Mouse (Mus musculus) midbrain, embryonic 15.5 days (tissue): Measurements from ENCODE around the gene Vps13c. TPM values are rescaled to one million over a fixed set of nuclear protein-coding genes. Genes with fewer than 3 reads are reported as not detected.

ENCODE experiments used
- ATAC-seq: fragments of 200-750 bp; cut with Nextera tagmentation; replicated peaks from 2 replicates; pipeline ENCODE4 v1.8.0; 2017; ENCODE audit warnings: moderate TSS enrichment
- H3K27ac ChIP-seq: fragments of 300-500 bp; sonication (generic); 2 replicates; pipeline ENCODE4 v1.5.1; 2015; ENCODE audit warnings: mild to moderate bottlenecking, inconsistent platforms
- H3K27me3 ChIP-seq: fragments of 300-500 bp; sonication (generic); replicated peaks from 2 replicates; pipeline ENCODE4 v1.6.1; 2015; ENCODE audit warnings: inconsistent platforms
- H3K36me3 ChIP-seq: fragments of 300-500 bp; sonication (generic); replicated peaks from 2 replicates; pipeline ENCODE4 v1.6.1; 2015; ENCODE audit warnings: inconsistent platforms
- H3K4me1 ChIP-seq: fragments of 300-500 bp; sonication (generic); 2 replicates; pipeline ENCODE4 v1.6.1; 2015; ENCODE audit warnings: inconsistent platforms
- H3K4me2 ChIP-seq: fragments of 300-500 bp; sonication (generic); 2 replicates; pipeline ENCODE4 v1.6.1; 2015; ENCODE audit warnings: inconsistent platforms, mild to moderate bottlenecking, moderate library complexity
- H3K4me3 ChIP-seq: fragments of 300-500 bp; sonication (generic); 2 replicates; pipeline ENCODE4 v1.5.1; 2015; ENCODE audit warnings: mild to moderate bottlenecking, inconsistent platforms
- H3K9ac ChIP-seq: fragments of 300-500 bp; sonication (generic); 2 replicates; pipeline ENCODE4 v1.6.1; 2015; ENCODE audit warnings: mild to moderate bottlenecking, inconsistent platforms
- H3K9me3 ChIP-seq: fragments of 300-500 bp; sonication (generic); 2 replicates; pipeline ENCODE4 v1.6.1; 2016; ENCODE audit warnings: inconsistent platforms
- WGBS: fragments of 180-500 bp; shearing (Covaris S2); methylation state at CpG from one replicate; pipeline ENCODE4 v1.1.7; 2015; ENCODE audit warnings: mixed read lengths; 5-methylcytosine and 5-hydroxymethylcytosine counted together
- polyA plus RNA-seq: library from polyadenylated mRNA; unstranded; fragments of >200 nt; fragmentation: Nextera tagmentation; extraction: Ambion mirVana; gene quantifications from 2 replicates; pipeline ENCODE4 v1.2.1, GENCODE M21; 2015

Gene Vps13c
- polyA plus RNA-seq, 1 experiment from 2014 or later = 12.8 TPM

DNA sequence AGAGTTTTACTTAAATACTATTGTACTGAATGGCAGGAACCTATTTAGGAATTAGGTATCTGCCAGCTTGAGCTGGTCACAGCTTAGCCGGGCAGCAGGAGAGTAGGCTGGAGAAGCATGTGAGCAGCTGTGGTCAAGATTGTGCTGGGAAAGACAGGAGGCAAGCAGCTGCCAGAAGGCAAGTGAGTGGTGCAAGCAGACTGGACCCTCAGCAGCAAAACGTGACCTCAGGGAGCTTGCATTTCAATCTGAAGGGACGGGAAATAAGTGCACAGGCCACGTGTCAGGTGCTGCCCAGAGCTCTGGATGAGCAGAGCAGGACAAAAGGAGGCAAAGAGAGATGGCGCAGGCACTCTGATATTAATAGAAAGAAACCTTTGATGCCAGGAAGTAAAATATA lies 60.2 kb downstream of the Vps13c start:
- no peak overlapping the region for H3K27ac ChIP-seq
- H3K4me2 ChIP-seq = no peak overlapping the region
- H3K36me3 ChIP-seq = peaks cover 9% of the 10 kb centered on the region; the same call in 1 of the 2 replicates
- no peak overlapping the region for H3K9ac ChIP-seq
- no peak for ATAC-seq
- whole genome bisulfite sequencing = 58% methylated on average over 5 of the region's 5 CpGs
- H3K27me3 ChIP-seq = no peaks in the 10 kb centered on the region
- no peaks in the 10 kb centered on the region for H3K9me3 ChIP-seq
- no peak overlapping the region for H3K4me3 ChIP-seq
- H3K4me1 ChIP-seq = peaks cover 7% of the 10 kb centered on the region

DNA sequence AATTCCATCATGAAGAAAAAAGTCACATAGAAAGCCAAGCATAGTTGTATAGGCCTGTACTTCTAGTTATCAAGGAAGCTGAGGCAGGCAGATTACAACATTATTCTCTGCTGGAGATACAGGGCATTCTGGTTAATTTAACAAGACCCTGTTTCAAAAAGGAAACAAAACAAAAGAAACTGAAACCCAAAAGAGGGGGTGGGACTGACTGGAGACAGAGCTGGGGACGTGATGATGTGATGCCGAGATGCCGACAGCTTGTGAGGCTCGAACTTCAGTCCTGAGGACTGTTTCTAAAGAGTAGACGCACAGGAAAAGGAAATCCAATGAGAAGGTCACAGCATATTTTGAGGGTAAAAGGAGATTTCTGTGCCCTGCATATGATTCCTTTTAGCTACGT lies 64.2 kb downstream of the Vps13c start:
- 78% methylated on average over 6 of the region's 6 CpGs for WGBS
- Histone ChIP-seq H3K36me3 (peaks cover 17% of the 10 kb centered on the region), H3K9me3 (no peaks in the 10 kb centered on the region)

DNA sequence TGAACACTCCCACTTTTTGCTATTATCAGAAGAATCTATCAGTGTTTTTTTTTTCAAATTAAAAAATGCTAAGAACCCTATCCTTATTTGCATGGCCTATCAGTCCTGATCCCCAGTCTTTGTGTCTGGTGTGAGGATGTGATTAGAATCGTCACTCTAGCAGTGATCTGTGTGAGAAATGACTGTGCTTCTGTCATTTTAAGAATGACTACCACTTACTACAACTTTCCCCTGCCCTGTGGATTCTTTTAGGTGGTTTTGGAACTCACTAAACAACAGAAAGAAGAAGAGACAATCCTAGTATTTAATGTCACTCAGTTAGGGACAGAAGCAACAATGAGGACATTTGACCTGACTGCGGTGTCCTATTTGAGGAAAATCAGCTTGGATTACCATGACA lies 65.3 kb downstream of the Vps13c start:
- H3K9me3 ChIP-seq = no peaks in the 10 kb centered on the region
- H3K9ac ChIP-seq = no peak overlapping the region
- ATAC-seq = no peak
- no peaks in the 10 kb centered on the region for H3K4me1 ChIP-seq
- H3K27me3 ChIP-seq = no peaks in the 10 kb centered on the region
- no peak overlapping the region for H3K27ac ChIP-seq
- no peak overlapping the region for H3K4me2 ChIP-seq
- H3K36me3 ChIP-seq = peaks cover 28% of the 10 kb centered on the region
- H3K4me3 ChIP-seq = no peak overlapping the region
- 73% methylated on average over 2 of the region's 2 CpGs for WGBS

More for the DNA sequence above, 64.2 kb downstream of the Vps13c start:
- Histone ChIP-seq H3K4me2 (no peak overlapping the region), H3K4me1 (no peaks in the 10 kb centered on the region), H3K27ac (no peak overlapping the region), H3K4me3 (no peak overlapping the region), H3K27me3 (no peaks in the 10 kb centered on the region), H3K9ac (no peak overlapping the region)
- no peak for ATAC-seq

DNA sequence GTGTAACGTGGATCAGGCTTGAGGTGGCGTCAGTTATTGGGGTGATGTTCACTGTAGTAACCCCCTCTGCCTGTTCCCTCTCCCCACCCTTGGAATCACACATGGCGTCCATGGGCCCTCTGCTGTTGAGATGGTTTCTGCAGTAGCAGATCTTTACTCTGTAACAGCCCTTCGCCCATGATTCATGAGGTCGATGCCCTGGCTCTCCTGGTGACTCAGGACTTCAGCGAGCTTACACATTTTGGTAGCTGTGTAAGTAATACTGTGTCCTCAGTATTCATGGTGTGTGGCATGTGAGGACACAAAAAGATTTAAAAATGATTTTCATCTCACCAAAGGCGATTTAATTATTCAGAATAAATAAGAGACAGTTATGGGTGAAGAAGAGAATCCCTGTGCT lies 74.5 kb downstream of the Vps13c start:
- no peaks in the 10 kb centered on the region for H3K27me3 ChIP-seq
- no peak overlapping the region for H3K9ac ChIP-seq
- no peak overlapping the region for H3K4me3 ChIP-seq
- H3K9me3 ChIP-seq = no peaks in the 10 kb centered on the region
- H3K36me3 ChIP-seq = peaks cover 29% of the 10 kb centered on the region
- H3K27ac ChIP-seq = no peak overlapping the region
- no peaks in the 10 kb centered on the region for H3K4me1 ChIP-seq
- ATAC-seq = no peak
- 90% methylated on average over 7 of the region's 7 CpGs for WGBS
- no peak overlapping the region for H3K4me2 ChIP-seq

DNA sequence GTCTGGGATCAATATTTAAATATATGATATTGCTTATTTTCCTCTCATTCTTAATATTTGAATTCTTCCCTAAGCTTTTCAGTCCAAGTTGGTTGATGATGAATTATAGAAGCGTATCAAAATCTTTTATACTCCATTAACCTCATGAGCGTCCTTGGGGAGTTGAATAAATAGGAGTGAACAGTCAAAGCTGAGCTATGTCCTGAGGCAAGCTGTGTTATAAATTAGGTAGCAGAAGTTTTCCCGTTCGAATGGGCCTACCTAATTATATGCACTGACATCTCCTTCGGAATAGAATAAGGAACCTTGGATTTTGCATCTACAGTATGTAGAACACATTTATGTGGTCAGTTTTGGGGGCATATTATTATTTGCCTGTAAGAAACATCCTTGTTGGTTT lies 82.2 kb downstream of the Vps13c start:
- no peaks in the 10 kb centered on the region for H3K27me3 ChIP-seq
- 62% methylated on average over 5 of the region's 5 CpGs for WGBS
- no peak overlapping the region for H3K9ac ChIP-seq
- peaks cover 18% of the 10 kb centered on the region; the same call in 1 of the 2 replicates for H3K36me3 ChIP-seq
- no peaks in the 10 kb centered on the region for H3K4me1 ChIP-seq
- ATAC-seq = no peak
- H3K9me3 ChIP-seq = no peaks in the 10 kb centered on the region
- no peak overlapping the region for H3K4me3 ChIP-seq
- H3K27ac ChIP-seq = no peak overlapping the region
- no peak overlapping the region for H3K4me2 ChIP-seq

DNA sequence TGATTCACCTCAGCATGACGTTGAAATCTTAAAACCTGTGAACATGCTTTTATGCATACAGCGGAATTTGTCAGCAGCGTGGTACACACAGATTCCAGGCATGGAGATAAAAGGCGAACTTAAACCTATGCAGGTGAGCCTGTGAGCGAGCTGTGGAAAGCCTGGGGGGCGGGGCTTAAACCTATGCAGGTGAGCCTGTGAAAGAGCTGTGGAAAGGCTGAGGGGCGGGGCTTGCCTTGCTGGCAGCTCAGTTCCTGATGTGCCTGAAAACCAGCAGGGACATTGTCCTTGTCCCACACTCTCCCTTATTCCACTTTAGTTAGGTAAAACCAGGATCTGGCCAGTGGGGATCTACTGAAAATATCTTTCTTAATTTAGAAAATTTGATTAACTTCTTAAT lies 90.4 kb downstream of the Vps13c start:
- no peak overlapping the region for H3K4me2 ChIP-seq
- peaks cover 31% of the 10 kb centered on the region for H3K36me3 ChIP-seq
- 82% methylated on average over 7 of the region's 7 CpGs for WGBS
- no peak overlapping the region for H3K27ac ChIP-seq
- no peaks in the 10 kb centered on the region for H3K4me1 ChIP-seq
- H3K27me3 ChIP-seq = no peaks in the 10 kb centered on the region
- H3K9ac ChIP-seq = no peak overlapping the region
- ATAC-seq = no peak
- H3K9me3 ChIP-seq = no peaks in the 10 kb centered on the region
- no peak overlapping the region for H3K4me3 ChIP-seq

DNA sequence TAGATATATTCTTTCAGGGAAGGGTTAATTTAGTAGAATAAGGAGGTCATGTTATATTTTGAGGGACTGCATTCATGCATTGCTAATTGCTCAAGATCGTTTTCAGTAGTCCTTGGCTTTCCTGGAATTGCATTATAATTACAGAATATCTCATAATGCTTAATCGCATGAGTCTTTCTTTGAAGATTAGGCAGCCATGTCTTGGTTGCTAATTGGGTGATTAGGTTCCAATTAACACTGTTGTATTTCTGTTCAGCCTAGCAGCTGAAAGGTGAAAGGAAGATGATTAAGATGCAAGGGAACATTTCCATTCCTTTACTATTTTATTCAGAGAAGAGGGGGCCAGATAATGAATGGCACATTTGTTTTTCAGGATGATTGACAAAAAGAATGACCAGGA lies 97.1 kb downstream of the Vps13c start:
- no peaks in the 10 kb centered on the region for H3K4me1 ChIP-seq
- no peak overlapping the region for H3K4me2 ChIP-seq
- H3K9me3 ChIP-seq = no peaks in the 10 kb centered on the region
- no peak overlapping the region for H3K27ac ChIP-seq
- H3K36me3 ChIP-seq = peaks cover 4% of the 10 kb centered on the region; the same call in 1 of the 2 replicates
- ATAC-seq = no peak
- no peak overlapping the region for H3K9ac ChIP-seq
- H3K27me3 ChIP-seq = no peaks in the 10 kb centered on the region
- 51% methylated on average over 2 of the region's 2 CpGs for WGBS
- H3K4me3 ChIP-seq = no peak overlapping the region

DNA sequence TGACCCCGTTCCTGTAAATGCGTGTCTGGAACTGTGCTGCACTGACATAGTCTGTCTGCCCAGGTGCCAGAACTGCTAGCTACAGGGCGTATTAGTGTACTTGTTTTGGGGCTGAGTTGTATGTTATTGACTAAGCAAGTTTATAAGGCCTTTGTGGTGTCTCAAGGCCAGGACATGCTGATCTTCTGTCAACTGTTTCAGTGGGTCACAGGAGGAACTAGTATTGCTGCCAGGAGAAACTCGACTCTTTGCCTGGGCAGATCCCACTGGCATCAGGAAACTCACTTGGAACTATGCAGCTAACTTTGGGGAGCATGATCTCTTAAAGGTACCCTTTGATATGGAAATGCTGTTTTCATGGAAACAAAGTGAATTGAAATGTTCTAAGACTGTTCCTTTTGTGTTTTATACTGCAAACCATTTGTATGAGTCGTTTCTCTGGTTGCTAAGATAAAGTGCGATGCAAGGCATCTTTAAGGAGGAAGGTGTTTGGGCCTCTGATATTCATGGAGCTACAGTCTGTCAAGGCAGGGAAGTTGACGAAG lies 115.3 kb downstream of the Vps13c start:
- Histone ChIP-seq H3K9me3 (no peaks in the 10 kb centered on the region), H3K27ac (no peak overlapping the region), H3K4me1 (no peaks in the 10 kb centered on the region), H3K27me3 (no peaks in the 10 kb centered on the region), H3K4me2 (no peak overlapping the region), H3K9ac (no peak overlapping the region), H3K36me3 (peaks cover 16% of the 10 kb centered on the region; the same call in 1 of the 2 replicates), H3K4me3 (no peak overlapping the region)
- WGBS = 77% methylated on average over 7 of the region's 7 CpGs
- no peak for ATAC-seq

DNA sequence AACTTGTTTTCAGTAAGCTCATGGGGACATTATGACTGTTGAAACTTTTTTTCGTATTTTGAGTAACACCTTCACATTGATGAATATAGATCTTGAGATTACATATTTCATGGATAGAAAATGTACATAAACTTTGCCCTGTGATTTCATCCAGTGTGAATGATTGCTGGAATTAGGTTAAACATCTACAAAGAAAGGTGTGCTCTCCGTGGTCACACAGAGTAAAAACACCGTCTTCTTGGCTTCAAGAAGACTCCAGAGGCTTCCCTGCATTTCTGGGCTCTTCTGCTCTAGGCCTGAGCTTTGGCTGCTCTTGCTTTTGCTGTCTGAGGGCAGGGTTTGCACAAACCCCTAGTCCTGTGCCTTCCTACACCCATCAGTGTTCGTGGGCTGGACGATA lies 121.8 kb downstream of the Vps13c start:
- Histone ChIP-seq H3K4me2 (no peak overlapping the region), H3K36me3 (0 out of 2 replicates have a peak, but pooled peaks cover 12% of the 10 kb centered on the region), H3K4me1 (0 out of 2 replicates have a peak, but pooled peaks cover 4% of the 10 kb centered on the region), H3K9ac (no peak overlapping the region), H3K27ac (no peak overlapping the region), H3K27me3 (no peaks in the 10 kb centered on the region), H3K4me3 (no peak overlapping the region), H3K9me3 (no peaks in the 10 kb centered on the region)
- 98% methylated on average over 5 of the region's 5 CpGs for WGBS
- ATAC-seq = no peak

DNA sequence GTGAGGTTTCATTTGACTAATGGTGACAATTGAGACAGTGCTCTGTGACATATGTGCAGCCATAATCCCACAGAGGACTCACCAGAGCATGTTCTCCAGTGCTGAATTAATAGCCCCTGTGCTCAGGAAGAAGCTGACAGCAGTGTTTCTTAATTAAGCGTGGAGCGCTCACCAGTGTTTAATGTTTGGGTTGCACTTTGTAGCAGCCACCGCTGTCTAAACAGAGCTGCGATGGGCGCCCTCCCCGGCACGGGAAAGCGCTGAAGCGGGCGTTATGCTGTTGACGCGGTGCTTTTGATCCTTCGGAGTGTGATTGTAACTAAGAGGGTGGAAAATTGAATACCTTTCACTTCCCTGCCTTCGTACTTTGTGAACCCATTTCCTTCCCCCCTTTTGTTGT lies 125.7 kb downstream of the Vps13c start:
- 0 out of 2 replicates have a peak, but pooled peaks have one; percentile 27 for ATAC-seq
- H3K9me3 ChIP-seq = no peaks in the 10 kb centered on the region
- H3K27ac ChIP-seq = no peak overlapping the region
- H3K4me3 ChIP-seq = no peak overlapping the region
- no peak overlapping the region for H3K4me2 ChIP-seq
- H3K27me3 ChIP-seq = no peaks in the 10 kb centered on the region
- 0 out of 2 replicates have a peak, but pooled peaks cover 4% of the 10 kb centered on the region for H3K36me3 ChIP-seq
- H3K9ac ChIP-seq = no peak overlapping the region
- WGBS = 20% methylated on average over 14 of the region's 14 CpGs
- H3K4me1 ChIP-seq = 0 out of 2 replicates have a peak, but pooled peaks cover 4% of the 10 kb centered on the region

DNA sequence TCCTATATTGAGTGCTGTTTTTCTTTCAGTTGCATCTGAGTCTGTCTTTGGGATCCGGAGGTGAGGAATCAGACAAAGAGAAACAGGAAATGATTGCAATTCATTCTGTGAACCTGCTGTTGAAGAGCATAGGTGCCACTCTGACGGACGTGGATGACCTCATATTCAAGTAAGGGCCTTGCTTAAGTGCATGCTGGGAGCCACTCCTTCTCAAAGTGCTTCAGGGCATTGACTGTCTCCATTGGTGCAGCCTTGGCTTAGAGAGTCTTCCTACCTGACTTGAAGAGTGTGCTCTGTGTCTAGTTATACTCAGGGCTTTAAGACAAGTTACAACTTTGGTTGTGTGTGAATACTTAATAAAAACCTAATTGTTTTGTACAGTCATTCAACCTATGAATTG lies 126.8 kb downstream of the Vps13c start:
- ATAC-seq = no peak
- Histone ChIP-seq H3K36me3 (0 out of 2 replicates have a peak, but pooled peaks cover 3% of the 10 kb centered on the region), H3K9me3 (no peaks in the 10 kb centered on the region), H3K4me1 (0 out of 2 replicates have a peak, but pooled peaks cover 4% of the 10 kb centered on the region), H3K27ac (no peak overlapping the region), H3K9ac (no peak overlapping the region), H3K4me2 (no peak overlapping the region), H3K27me3 (no peaks in the 10 kb centered on the region), H3K4me3 (no peak overlapping the region)
- WGBS = 85% methylated on average over 3 of the region's 3 CpGs

DNA sequence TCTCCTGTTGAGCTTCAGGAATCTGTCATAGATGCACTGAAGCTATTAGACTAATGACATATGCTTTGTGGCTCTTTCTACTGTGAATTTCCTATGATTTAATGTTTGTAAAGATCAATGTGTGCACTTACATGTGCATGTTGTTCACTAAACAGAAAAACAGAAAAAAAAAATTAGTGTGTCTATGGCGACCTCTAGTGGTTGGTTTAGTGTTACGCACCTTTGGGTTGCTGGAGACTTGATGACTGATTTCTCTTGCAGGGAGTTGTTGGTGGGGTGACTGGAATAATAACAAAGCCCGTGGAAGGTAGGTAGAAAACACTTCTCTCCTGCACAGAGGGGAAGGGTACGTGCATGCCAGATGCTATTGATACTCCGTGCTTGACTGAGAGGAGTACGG lies 133.3 kb downstream of the Vps13c start:
- no peaks in the 10 kb centered on the region for H3K9me3 ChIP-seq
- H3K4me3 ChIP-seq = no peak overlapping the region
- H3K27ac ChIP-seq = no peak overlapping the region
- no peaks in the 10 kb centered on the region for H3K4me1 ChIP-seq
- no peak for ATAC-seq
- no peak overlapping the region for H3K9ac ChIP-seq
- 38% methylated on average over 6 of the region's 6 CpGs for WGBS
- no peak overlapping the region for H3K4me2 ChIP-seq
- peaks cover 8% of the 10 kb centered on the region for H3K36me3 ChIP-seq
- no peaks in the 10 kb centered on the region for H3K27me3 ChIP-seq

DNA sequence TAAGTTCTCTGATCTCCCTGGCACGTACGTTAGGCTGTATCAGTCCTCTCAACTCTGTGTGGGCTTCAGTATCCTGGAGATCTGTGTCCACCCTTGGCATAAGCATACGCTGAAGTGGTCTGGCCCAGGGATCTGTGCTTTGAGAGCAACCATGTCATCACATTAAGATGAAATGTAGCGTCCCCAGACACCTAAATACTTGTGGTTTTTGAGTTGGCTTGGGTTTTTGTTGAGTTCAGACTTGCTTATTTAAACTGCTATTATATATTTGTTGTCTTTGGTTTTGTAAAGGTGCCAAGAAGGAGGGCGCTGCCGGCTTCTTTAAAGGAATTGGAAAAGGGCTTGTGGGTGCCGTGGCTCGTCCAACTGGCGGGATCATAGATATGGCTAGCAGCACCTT lies 135.3 kb downstream of the Vps13c start:
- Histone ChIP-seq H3K4me3 (no peak overlapping the region), H3K4me2 (no peak overlapping the region), H3K9ac (no peak overlapping the region), H3K36me3 (peaks cover 8% of the 10 kb centered on the region), H3K27me3 (no peaks in the 10 kb centered on the region), H3K4me1 (no peaks in the 10 kb centered on the region), H3K9me3 (no peaks in the 10 kb centered on the region), H3K27ac (no peak overlapping the region)
- ATAC-seq = no peak
- whole genome bisulfite sequencing = 96% methylated on average over 9 of the region's 9 CpGs
